Mouse (Mus musculus) CD4-positive, CD25-positive, alpha-beta regulatory T cell, adult 4 months (primary cell): Measurements from ENCODE around the gene Mpdz. TPM values are rescaled to one million over a fixed set of nuclear protein-coding genes. Genes with fewer than 3 reads are reported as not detected.

ENCODE experiments used
- ATAC-seq: one replicate; pipeline ENCODE4 v1.8.0; 2017
- polyA plus RNA-seq, 2 experiments: library from polyadenylated mRNA; unstranded; fragments of 100-300 nt; shearing (Covaris generic); gene quantifications; one replicate each; pipeline ENCODE4 v1.2.1; 2017

The Mpdz gene
- polyA plus RNA-seq, 2 experiments from 2014 or later: 1.1 TPM; not detected in 1

- no peak for ATAC-seq
Measured at GRCm38 (mm10) chr4:81389263-81389662, 53.4 kb downstream of the Mpdz start.

- ATAC-seq: no peak
Measured at GRCm38 (mm10) chr4:81387644-81388043, 55.0 kb downstream of the Mpdz start.

GRCm38 (mm10) chr4:81372355-81372754 lies 70.3 kb downstream of the Mpdz start:
- ATAC-seq: no peak

- no peak for ATAC-seq
Measured at GRCm38 (mm10) chr4:81351368-81351767, 91.2 kb downstream of the Mpdz start.

- no peak for ATAC-seq
Measured at GRCm38 (mm10) chr4:81348646-81349045, 94.0 kb downstream of the Mpdz start.

- ATAC-seq: no peak
Measured at GRCm38 (mm10) chr4:81345141-81345540, 97.5 kb downstream of the Mpdz start.

GRCm38 (mm10) chr4:81333628-81333991 lies 109.0 kb downstream of the Mpdz start:
- ATAC-seq: no peak

- ATAC-seq: no peak
Measured at GRCm38 (mm10) chr4:81332901-81333627, 109.6 kb downstream of the Mpdz start.

- ATAC-seq: no peak
Measured at GRCm38 (mm10) chr4:81332439-81332841, 110.2 kb downstream of the Mpdz start.

- ATAC-seq: no peak
Measured at GRCm38 (mm10) chr4:81327694-81328093, 114.9 kb downstream of the Mpdz start.

GRCm38 (mm10) chr4:81323853-81324252 lies 118.8 kb downstream of the Mpdz start:
- ATAC-seq: no peak

GRCm38 (mm10) chr4:81322232-81322631 lies 120.4 kb downstream of the Mpdz start:
- no peak for ATAC-seq

- ATAC-seq: no peak
Measured at GRCm38 (mm10) chr4:81314618-81315017, 128.0 kb downstream of the Mpdz start.

GRCm38 (mm10) chr4:81313246-81313645 lies 129.4 kb downstream of the Mpdz start:
- ATAC-seq: no peak

GRCm38 (mm10) chr4:81310168-81310474 lies 132.5 kb downstream of the Mpdz start:
- ATAC-seq: no peak

GRCm38 (mm10) chr4:81309473-81310167 lies 133.0 kb downstream of the Mpdz start:
- ATAC-seq: no peak

GRCm38 (mm10) chr4:81307596-81308265 lies 134.9 kb downstream of the Mpdz start:
- no peak for ATAC-seq

- ATAC-seq: no peak
Measured at GRCm38 (mm10) chr4:81302056-81302455, 140.6 kb downstream of the Mpdz start.

- no peak for ATAC-seq
Measured at GRCm38 (mm10) chr4:81298384-81298783, 144.2 kb downstream of the Mpdz start.

- ATAC-seq: no peak
Measured at GRCm38 (mm10) chr4:81293309-81293708, 149.3 kb downstream of the Mpdz start.

- ATAC-seq: no peak
Measured at GRCm38 (mm10) chr4:81285564-81285963, 157.1 kb downstream of the Mpdz start.

GRCm38 (mm10) chr4:81283611-81284010 lies 159.0 kb downstream of the Mpdz start:
- no peak for ATAC-seq

GRCm38 (mm10) chr4:81283081-81283480 lies 159.5 kb downstream of the Mpdz start:
- no peak for ATAC-seq

- no peak for ATAC-seq
Measured at GRCm38 (mm10) chr4:81280098-81280497, 162.5 kb downstream of the Mpdz start.
